Mouse (Mus musculus): ENCODE data around the gene Filip1l. TPM values are rescaled to one million over a fixed set of nuclear protein-coding genes. Genes with fewer than 3 reads are reported as not detected.

The Filip1l gene
- polyA plus RNA-seq, 1 experiment = 6.9 TPM

- WGBS = 19% methylated on average over 11 of the region's 11 CpGs
- TF ChIP-seq CTCF (conservative IDR thresholded peaks at IDR 0.05; ENCODE audit: insufficient read depth, insufficient read length, low read depth, low read length) (no peak), POLR2A (IDR thresholded peaks at IDR 0.05; ENCODE audit: low read depth, low read length) (no peak)
- Histone ChIP-seq H3K27ac (ENCODE audit: insufficient read depth, low read depth, low read length) (peak overlapping the region; percentile 39; the same call in 1 of the 2 replicates), H3K27me3 (replicated peaks; ENCODE audit: control insufficient read depth, insufficient read depth, low read length) (no peaks in the 10 kb centered on the region), H3K4me3 (ENCODE audit: insufficient read depth, low read depth, low read length) (peak overlapping the region; percentile 34; the same call in 1 of the 2 replicates), H3K36me3 (ENCODE audit: control insufficient read depth, insufficient read depth, low read length) (no peaks in the 10 kb centered on the region), H3K4me1 (ENCODE audit: control insufficient read depth, insufficient read depth, low read length) (peaks cover 8% of the 10 kb centered on the region; the same call in 1 of the 2 replicates)
- DNase-seq = peak; percentile 55
Observed at GRCm38 (mm10) chr16:57393161-57393560, 40.3 kb downstream of the Filip1l start.

GRCm38 (mm10) chr16:57396249-57396648 is 43.4 kb downstream of the Filip1l start:
- 63% methylated on average over 6 of the region's 6 CpGs for WGBS
- no peaks in the 10 kb centered on the region for H3K36me3 ChIP-seq (ENCODE audit: control insufficient read depth, insufficient read depth, low read length)
- no peaks in the 10 kb centered on the region for H3K27me3 ChIP-seq (replicated peaks; ENCODE audit: control insufficient read depth, insufficient read depth, low read length)
- TF ChIP-seq CTCF (conservative IDR thresholded peaks at IDR 0.05; ENCODE audit: insufficient read depth, insufficient read length, low read depth, low read length) (no peak), POLR2A (IDR thresholded peaks at IDR 0.05; ENCODE audit: low read depth, low read length) (no peak)
- peaks cover 14% of the 10 kb centered on the region; the same call in 1 of the 2 replicates for H3K4me1 ChIP-seq (ENCODE audit: control insufficient read depth, insufficient read depth, low read length)
- H3K4me3 ChIP-seq (ENCODE audit: insufficient read depth, low read depth, low read length) = no peak overlapping the region
- no peak overlapping the region for H3K27ac ChIP-seq (ENCODE audit: insufficient read depth, low read depth, low read length)
- DNase-seq = no peak

- no peaks in the 10 kb centered on the region for H3K36me3 ChIP-seq (ENCODE audit: control insufficient read depth, insufficient read depth, low read length)
- H3K4me3 ChIP-seq (ENCODE audit: insufficient read depth, low read depth, low read length) = no peak overlapping the region
- whole genome bisulfite sequencing = 53% methylated on average over 6 of the region's 6 CpGs
- no peaks in the 10 kb centered on the region for H3K27me3 ChIP-seq (replicated peaks; ENCODE audit: control insufficient read depth, insufficient read depth, low read length)
- TF ChIP-seq POLR2A (IDR thresholded peaks at IDR 0.05; ENCODE audit: low read depth, low read length) (no peak), CTCF (conservative IDR thresholded peaks at IDR 0.05; ENCODE audit: insufficient read depth, insufficient read length, low read depth, low read length) (no peak)
- no peak overlapping the region; the same call in 1 of the 2 replicates for H3K27ac ChIP-seq (ENCODE audit: insufficient read depth, low read depth, low read length)
- H3K4me1 ChIP-seq (ENCODE audit: control insufficient read depth, insufficient read depth, low read length) = peaks cover 14% of the 10 kb centered on the region; the same call in 1 of the 2 replicates
- no peak for DNase-seq
Observed at GRCm38 (mm10) chr16:57397845-57398244, 45.0 kb downstream of the Filip1l start.

GRCm38 (mm10) chr16:57398387-57399214 is 45.7 kb downstream of the Filip1l start:
- peak; percentile 43 for TF ChIP-seq CTCF (conservative IDR thresholded peaks at IDR 0.05; ENCODE audit: insufficient read depth, insufficient read length, low read depth, low read length)
- TF ChIP-seq POLR2A (IDR thresholded peaks at IDR 0.05; ENCODE audit: low read depth, low read length) = no peak
- WGBS = 41% methylated on average over 18 of the region's 18 CpGs
- Histone ChIP-seq H3K27ac (ENCODE audit: insufficient read depth, low read depth, low read length) (no peak overlapping the region), H3K4me3 (ENCODE audit: insufficient read depth, low read depth, low read length) (no peak overlapping the region), H3K27me3 (replicated peaks; ENCODE audit: control insufficient read depth, insufficient read depth, low read length) (no peaks in the 10 kb centered on the region), H3K36me3 (ENCODE audit: control insufficient read depth, insufficient read depth, low read length) (no peaks in the 10 kb centered on the region), H3K4me1 (ENCODE audit: control insufficient read depth, insufficient read depth, low read length) (peaks cover 12% of the 10 kb centered on the region; the same call in 1 of the 2 replicates)
- peak; percentile 80 for DNase-seq

GRCm38 (mm10) chr16:57399566-57399965 is 46.7 kb downstream of the Filip1l start:
- H3K27ac ChIP-seq (ENCODE audit: insufficient read depth, low read depth, low read length) = no peak overlapping the region
- WGBS = 81% methylated on average over 10 of the region's 10 CpGs
- H3K4me3 ChIP-seq (ENCODE audit: insufficient read depth, low read depth, low read length) = no peak overlapping the region
- no peaks in the 10 kb centered on the region for H3K27me3 ChIP-seq (replicated peaks; ENCODE audit: control insufficient read depth, insufficient read depth, low read length)
- DNase-seq = no peak
- no peak for TF ChIP-seq CTCF (conservative IDR thresholded peaks at IDR 0.05; ENCODE audit: insufficient read depth, insufficient read length, low read depth, low read length)
- H3K4me1 ChIP-seq (ENCODE audit: control insufficient read depth, insufficient read depth, low read length) = peaks cover 12% of the 10 kb centered on the region; the same call in 1 of the 2 replicates
- H3K36me3 ChIP-seq (ENCODE audit: control insufficient read depth, insufficient read depth, low read length) = no peaks in the 10 kb centered on the region

- TF ChIP-seq POLR2A (IDR thresholded peaks at IDR 0.05; ENCODE audit: low read depth, low read length) (no peak), CTCF (conservative IDR thresholded peaks at IDR 0.05; ENCODE audit: insufficient read depth, insufficient read length, low read depth, low read length) (no peak)
- no peaks in the 10 kb centered on the region for H3K36me3 ChIP-seq (ENCODE audit: control insufficient read depth, insufficient read depth, low read length)
- 66% methylated on average over 6 of the region's 6 CpGs for WGBS
- no peak overlapping the region for H3K4me3 ChIP-seq (ENCODE audit: insufficient read depth, low read depth, low read length)
- no peak for DNase-seq
- no peak overlapping the region for H3K27ac ChIP-seq (ENCODE audit: insufficient read depth, low read depth, low read length)
- H3K4me1 ChIP-seq (ENCODE audit: control insufficient read depth, insufficient read depth, low read length) = peaks cover 12% of the 10 kb centered on the region; the same call in 1 of the 2 replicates
- H3K27me3 ChIP-seq (replicated peaks; ENCODE audit: control insufficient read depth, insufficient read depth, low read length) = no peaks in the 10 kb centered on the region
Observed at GRCm38 (mm10) chr16:57401702-57402101, 48.8 kb downstream of the Filip1l start.

- peaks cover 7% of the 10 kb centered on the region; the same call in 1 of the 2 replicates for H3K4me1 ChIP-seq (ENCODE audit: control insufficient read depth, insufficient read depth, low read length)
- no peak overlapping the region for H3K27ac ChIP-seq (ENCODE audit: insufficient read depth, low read depth, low read length)
- WGBS = 88% methylated on average over 4 of the region's 4 CpGs
- H3K4me3 ChIP-seq (ENCODE audit: insufficient read depth, low read depth, low read length) = no peak overlapping the region
- no peaks in the 10 kb centered on the region for H3K27me3 ChIP-seq (replicated peaks; ENCODE audit: control insufficient read depth, insufficient read depth, low read length)
- no peaks in the 10 kb centered on the region for H3K36me3 ChIP-seq (ENCODE audit: control insufficient read depth, insufficient read depth, low read length)
- TF ChIP-seq POLR2A (IDR thresholded peaks at IDR 0.05; ENCODE audit: low read depth, low read length) (no peak), CTCF (conservative IDR thresholded peaks at IDR 0.05; ENCODE audit: insufficient read depth, insufficient read length, low read depth, low read length) (no peak)
- no peak for DNase-seq
Observed at GRCm38 (mm10) chr16:57402910-57403309, 50.0 kb downstream of the Filip1l start.

All from kidney, adult 2 months (tissue).